Mouse (Mus musculus) hindbrain, embryonic 12.5 days (tissue): ENCODE results near the gene Gm21983. TPM values are rescaled to one million over a fixed set of nuclear protein-coding genes. Genes with fewer than 3 reads are reported as not detected.

Experiments
- microRNA counts: library from miRNA; unstranded; fragments of <30 nt; microRNA quantifications from one replicate; lab custom pipeline; 2017
- microRNA-seq: library from miRNA; unstranded; fragments of <30 nt; microRNA quantifications from one replicate; pipeline ENCODE4, GENCODE M21; 2017
- polyA plus RNA-seq: library from polyadenylated mRNA; unstranded; fragments of >200 nt; fragmentation: Nextera tagmentation; extraction: Ambion mirVana; gene quantifications from 2 replicates; pipeline ENCODE4 v1.2.1, GENCODE M21; 2016

Gm21983 gene
- polyA plus RNA-seq, 1 experiment from 2014 or later = 1.9 TPM

MicroRNAs encoded within 50 kb of the gene (microRNA counts, 519-probe panel; counts per million panel counts)
- microRNA mmu-miR-1191 (lab: Ali Mortazavi, UCI) = 470 counts per million, percentile 58 among the panel's probes with 10 or more counts

Small RNAs within 50 kb of the gene (microRNA-seq; reads per million reads assigned to microRNA genes)
- 4.3 reads per million, percentile 9 among the genes with 10 or more reads in this experiment for gene Mir1191
- gene Mir3101 = not detected

Other genes starting within 250 kb of the Gm21983 start
- gene Cyp2a22, start 241.7 kb downstream of the Gm21983 start, polyA plus RNA-seq = not detected in 2 replicates
- not detected in 2 replicates for gene Cyp2a12, start 152.0 kb downstream of the Gm21983 start, polyA plus RNA-seq
- not detected in 2 replicates for gene Cyp2f2, start 61.2 kb downstream of the Gm21983 start, polyA plus RNA-seq
- 0.13 and 0.18 TPM in 2 replicates for gene Cyp2t4, start 27.4 kb downstream of the Gm21983 start, polyA plus RNA-seq
- 95.0 and 102 TPM in 2 replicates for gene Egln2, start 14.3 kb downstream of the Gm21983 start, polyA plus RNA-seq
- 86.6 and 101 TPM in 2 replicates for gene Rab4b, start 2.2 kb downstream of the Gm21983 start, polyA plus RNA-seq
- 20.0 and 25.6 TPM in 2 replicates for gene Mia, start 71 bp upstream of the Gm21983 start, polyA plus RNA-seq
- 3.2 and 3.9 TPM in 2 replicates for gene BC024978, start 14.7 kb upstream of the Gm21983 start, polyA plus RNA-seq
- gene Snrpa, start 15.2 kb upstream of the Gm21983 start, polyA plus RNA-seq = 233 and 254 TPM in 2 replicates
- 10.2 and 10.7 TPM in 2 replicates for gene Itpkc, start 47.6 kb upstream of the Gm21983 start, polyA plus RNA-seq
- gene Coq8b, start 51.9 kb upstream of the Gm21983 start, polyA plus RNA-seq = 23.2 and 24.3 TPM in 2 replicates
- 60.2 and 63.0 TPM in 2 replicates for gene Numbl, start 77.3 kb upstream of the Gm21983 start, polyA plus RNA-seq
- 8.7 and 8.9 TPM in 2 replicates for gene Ltbp4, start 156.6 kb upstream of the Gm21983 start, polyA plus RNA-seq
- gene Shkbp1, start 174.9 kb upstream of the Gm21983 start, polyA plus RNA-seq = 72.4 and 76.2 TPM in 2 replicates
- 0.43 and 0.59 TPM in 2 replicates for gene Gm20479, start 176.3 kb upstream of the Gm21983 start, polyA plus RNA-seq